Mouse (Mus musculus) kidney, adult 2 months (tissue): ENCODE results near the gene Enthd1.

Experiments
- CTCF ChIP-seq: fragments of 200-500 bp; conservative IDR thresholded peaks from 2 replicates; pipeline ENCODE4 v1.5.1; 2011; ENCODE audit warnings: low read depth, mild to moderate bottlenecking, control low read depth, low read length, moderate library complexity, mixed read lengths; ENCODE audit not compliant: insufficient read depth, insufficient read length
- POLR2A ChIP-seq: fragments of 200-500 bp; IDR thresholded peaks from one replicate; pipeline ENCODE4 v1.6.1; 2011; ENCODE audit warnings: low read depth, low read length, control low read depth

- TF ChIP-seq POLR2A = no peak
- TF ChIP-seq CTCF = no peak
These were observed 82.6 kb downstream of the Enthd1 start for GRCm38 (mm10) chr15:80482348-80482747.
